Mouse (Mus musculus) stomach, postnatal 0 days (tissue): Measurements from ENCODE around the gene 4930507D05Rik.
"Not testable (repeated sequence)": the region's sequence is repeated elsewhere in the genome, so short reads cannot be mapped to it uniquely, and the experiment has no call there.

Experiments
- CTCF ChIP-seq: IDR thresholded peaks from 2 replicates; pipeline ENCODE4 v1.5.1; 2016; ENCODE audit warnings: antibody characterized with exemption, low read depth, mild to moderate bottlenecking, moderate library complexity
- EP300 ChIP-seq: optimal IDR thresholded peaks from 2 replicates; pipeline ENCODE3; 2016; ENCODE audit warnings: antibody characterized with exemption

- not testable (repeated sequence) for TF ChIP-seq EP300, CTCF
Observed at GRCm38 (mm10) chr10:62452001-62452400, 2.7 kb downstream of the 4930507D05Rik start.
